Mouse (Mus musculus): ENCODE data around the gene Fgfr2. TPM values are rescaled to one million over a fixed set of nuclear protein-coding genes. Genes with fewer than 3 reads are reported as not detected.

The Fgfr2 gene
- polyA plus RNA-seq, 1 experiment from 2014 or later, result 133 TPM

DNA sequence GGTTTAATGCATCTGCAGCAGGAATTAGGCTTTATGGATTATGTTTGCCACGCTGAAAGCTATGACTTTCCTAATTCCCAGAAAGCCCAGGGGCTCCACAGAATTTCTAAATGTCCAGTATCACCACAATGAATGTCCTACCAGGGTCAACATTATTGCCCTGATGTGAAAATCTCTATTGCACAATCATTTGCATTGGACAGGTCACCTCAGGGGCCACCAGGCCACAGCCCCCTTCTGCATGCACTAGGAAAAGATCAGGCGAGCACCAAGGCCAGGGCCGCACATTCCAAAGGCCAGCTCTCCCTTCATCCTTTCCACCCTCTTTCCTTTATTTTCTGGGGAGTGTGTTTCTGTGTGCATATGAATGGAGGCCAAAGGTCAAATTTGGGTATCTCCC, 2897.9 kb downstream of the Fgfr2 start:
- ATAC-seq (ENCODE audit: low FRiP score, low TSS enrichment), result no peak
- H3K4me1 ChIP-seq (ENCODE audit: control insufficient read depth, insufficient read depth, low read length), result peaks cover 25% of the 10 kb centered on the region
- H3K4me2 ChIP-seq (replicated peaks; ENCODE audit: low read depth, low read length), result no peak overlapping the region
- H3K27ac ChIP-seq (ENCODE audit: low read depth, low read length), result no peak overlapping the region
- H3K36me3 ChIP-seq (ENCODE audit: control insufficient read depth, insufficient read depth, low read length), result peaks cover 23% of the 10 kb centered on the region
- no peak overlapping the region for H3K9ac ChIP-seq (ENCODE audit: low read depth, low read length)
- H3K9me3 ChIP-seq (ENCODE audit: control insufficient read depth, low read length), result no peaks in the 10 kb centered on the region
- no peak overlapping the region for H3K4me3 ChIP-seq (ENCODE audit: low read length)
- WGBS, result 94% methylated on average over 3 of the region's 3 CpGs
- no peaks in the 10 kb centered on the region for H3K27me3 ChIP-seq (ENCODE audit: control insufficient read depth, insufficient read depth, low read length)

DNA sequence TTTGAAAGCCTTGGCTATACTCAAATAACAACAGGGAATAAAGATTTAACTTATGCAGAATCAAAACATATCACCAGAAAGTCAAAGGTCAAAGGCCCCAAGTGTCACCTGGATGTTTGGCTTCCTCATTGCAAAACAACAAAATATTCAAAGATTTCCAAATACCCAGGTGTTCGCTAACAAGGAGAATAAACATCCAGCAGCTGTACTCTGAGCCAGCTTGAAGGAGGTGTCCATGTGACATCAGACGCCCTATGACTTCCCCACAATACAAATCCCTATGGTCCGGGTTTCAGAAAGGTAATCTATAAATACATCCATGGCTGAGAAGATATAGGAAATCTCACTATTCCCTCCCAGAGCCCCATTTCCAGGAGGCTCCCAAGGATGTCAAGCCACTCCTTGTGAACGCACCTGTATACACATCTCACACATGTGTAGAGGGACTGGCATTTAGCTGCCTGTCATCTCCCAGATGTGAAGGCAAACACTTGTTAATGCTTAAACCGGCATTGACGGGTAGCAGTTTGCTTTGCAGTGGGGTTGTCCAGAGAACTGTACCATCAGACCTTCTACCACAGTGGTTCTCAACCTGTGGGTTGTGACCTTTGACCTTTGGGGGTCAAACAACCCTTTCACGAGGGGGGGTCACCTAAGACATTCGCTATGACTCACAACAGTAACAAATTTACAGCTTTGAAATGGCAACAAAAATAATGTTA, 2900.4 kb downstream of the Fgfr2 start:
- peaks cover 25% of the 10 kb centered on the region for H3K4me1 ChIP-seq (ENCODE audit: control insufficient read depth, insufficient read depth, low read length)
- H3K4me2 ChIP-seq (replicated peaks; ENCODE audit: low read depth, low read length), result no peak overlapping the region
- H3K27me3 ChIP-seq (ENCODE audit: control insufficient read depth, insufficient read depth, low read length), result no peaks in the 10 kb centered on the region
- peak; percentile 34; the same call in 1 of the 2 replicates for ATAC-seq (ENCODE audit: low FRiP score, low TSS enrichment)
- no peak overlapping the region for H3K9ac ChIP-seq (ENCODE audit: low read depth, low read length)
- no peak overlapping the region for H3K4me3 ChIP-seq (ENCODE audit: low read length)
- H3K27ac ChIP-seq (ENCODE audit: low read depth, low read length), result no peak overlapping the region
- 56% methylated on average over 8 of the region's 8 CpGs for WGBS
- peaks cover 16% of the 10 kb centered on the region for H3K36me3 ChIP-seq (ENCODE audit: control insufficient read depth, insufficient read depth, low read length)
- H3K9me3 ChIP-seq (ENCODE audit: control insufficient read depth, low read length), result no peaks in the 10 kb centered on the region

DNA sequence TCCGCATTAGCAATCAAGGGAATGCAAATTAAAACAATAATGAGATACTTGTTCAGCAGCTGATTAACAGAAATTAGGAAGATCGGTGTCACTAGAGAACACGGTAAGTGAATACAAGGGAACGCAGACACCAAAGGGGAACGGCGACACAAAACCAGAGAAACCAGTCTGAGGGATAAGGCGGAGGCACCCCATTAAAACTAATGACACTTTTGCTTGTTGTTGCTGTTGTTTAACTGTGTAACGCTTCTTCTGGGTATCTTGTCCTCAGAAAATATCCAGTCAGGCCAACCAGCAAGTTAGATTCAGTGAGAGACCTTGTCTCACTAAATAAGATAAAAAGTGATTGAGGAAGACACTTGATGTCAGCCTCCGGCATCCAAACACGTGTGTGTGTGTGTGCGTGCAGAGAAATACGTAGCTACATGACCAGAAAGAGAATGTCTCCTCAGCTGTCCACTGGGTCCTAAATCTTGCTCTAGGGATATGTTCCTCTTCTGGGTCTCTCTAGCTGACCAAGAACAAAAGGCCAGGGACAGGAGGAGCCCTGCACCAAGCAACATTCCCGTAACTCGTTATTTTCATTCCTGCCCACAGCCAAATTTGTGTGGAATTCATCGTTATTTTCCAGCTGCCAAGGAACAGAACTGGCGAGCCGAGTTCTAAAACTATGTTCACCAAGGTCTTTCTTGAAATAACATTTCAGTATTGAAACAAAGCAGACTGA, 2901.3 kb downstream of the Fgfr2 start:
- 68% methylated on average over 17 of the region's 17 CpGs for WGBS
- H3K27me3 ChIP-seq (ENCODE audit: control insufficient read depth, insufficient read depth, low read length), result no peaks in the 10 kb centered on the region
- H3K9me3 ChIP-seq (ENCODE audit: control insufficient read depth, low read length), result no peaks in the 10 kb centered on the region
- no peak overlapping the region for H3K9ac ChIP-seq (ENCODE audit: low read depth, low read length)
- H3K4me2 ChIP-seq (replicated peaks; ENCODE audit: low read depth, low read length), result no peak overlapping the region
- H3K36me3 ChIP-seq (ENCODE audit: control insufficient read depth, insufficient read depth, low read length), result peaks cover 7% of the 10 kb centered on the region
- ATAC-seq (ENCODE audit: low FRiP score, low TSS enrichment), result no peak
- H3K4me1 ChIP-seq (ENCODE audit: control insufficient read depth, insufficient read depth, low read length), result peaks cover 25% of the 10 kb centered on the region
- no peak overlapping the region for H3K4me3 ChIP-seq (ENCODE audit: low read length)
- no peak overlapping the region for H3K27ac ChIP-seq (ENCODE audit: low read depth, low read length)

DNA sequence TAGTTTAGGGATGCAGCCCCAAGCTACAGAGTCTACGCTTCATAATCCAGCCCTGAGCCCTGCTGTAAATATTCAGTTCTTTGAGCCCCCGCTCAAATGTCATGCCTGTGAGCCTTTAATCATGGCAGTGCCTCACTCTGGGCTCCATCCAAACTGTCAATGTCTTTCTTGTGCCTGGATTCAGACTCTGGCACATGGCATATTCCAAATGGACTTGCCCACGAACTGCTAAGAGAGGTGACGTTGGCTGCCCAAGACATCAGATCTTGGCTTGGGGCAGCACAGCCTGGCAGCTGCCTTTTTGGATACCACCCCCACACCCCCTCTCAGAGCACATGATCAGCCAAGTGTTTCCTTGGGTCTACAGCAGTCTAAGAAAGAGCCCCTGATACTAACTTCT, 2902.5 kb downstream of the Fgfr2 start:
- Histone ChIP-seq H3K4me2 (replicated peaks; ENCODE audit: low read depth, low read length) (no peak overlapping the region), H3K36me3 (ENCODE audit: control insufficient read depth, insufficient read depth, low read length) (no peaks in the 10 kb centered on the region; the same call in 1 of the 2 replicates), H3K27me3 (ENCODE audit: control insufficient read depth, insufficient read depth, low read length) (no peaks in the 10 kb centered on the region), H3K9ac (ENCODE audit: low read depth, low read length) (no peak overlapping the region), H3K27ac (ENCODE audit: low read depth, low read length) (no peak overlapping the region), H3K4me1 (ENCODE audit: control insufficient read depth, insufficient read depth, low read length) (peaks cover 25% of the 10 kb centered on the region), H3K9me3 (ENCODE audit: control insufficient read depth, low read length) (no peaks in the 10 kb centered on the region), H3K4me3 (ENCODE audit: low read length) (no peak overlapping the region)
- 85% methylated on average over 4 of the region's 4 CpGs for WGBS
- no peak for ATAC-seq (ENCODE audit: low FRiP score, low TSS enrichment)

DNA sequence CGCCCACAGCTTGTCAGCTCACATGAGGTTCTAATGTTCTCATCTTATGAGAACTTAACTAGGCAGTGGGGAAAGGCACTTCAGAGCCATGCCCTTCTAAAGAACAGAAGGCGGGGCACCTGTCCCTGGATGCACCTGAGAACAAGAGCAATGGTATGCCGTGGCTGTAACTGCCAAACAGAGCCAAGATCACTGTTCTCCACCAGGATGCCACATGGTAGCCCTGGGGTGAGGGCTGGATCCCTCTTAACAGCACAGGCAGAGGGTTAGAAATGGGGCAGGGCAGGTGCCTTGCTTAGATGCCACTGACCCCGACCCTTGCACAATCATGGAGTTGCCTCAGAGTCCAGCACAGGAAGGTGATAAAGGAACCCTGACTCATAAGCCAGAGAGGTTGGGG, 2903.3 kb downstream of the Fgfr2 start:
- Histone ChIP-seq H3K9me3 (ENCODE audit: control insufficient read depth, low read length) (no peaks in the 10 kb centered on the region), H3K9ac (ENCODE audit: low read depth, low read length) (no peak overlapping the region), H3K27me3 (ENCODE audit: control insufficient read depth, insufficient read depth, low read length) (no peaks in the 10 kb centered on the region), H3K36me3 (ENCODE audit: control insufficient read depth, insufficient read depth, low read length) (peaks cover 5% of the 10 kb centered on the region; the same call in 1 of the 2 replicates), H3K4me1 (ENCODE audit: control insufficient read depth, insufficient read depth, low read length) (peaks cover 29% of the 10 kb centered on the region), H3K27ac (ENCODE audit: low read depth, low read length) (no peak overlapping the region), H3K4me3 (ENCODE audit: low read length) (no peak overlapping the region), H3K4me2 (replicated peaks; ENCODE audit: low read depth, low read length) (no peak overlapping the region)
- WGBS, result 92% methylated on average over 4 of the region's 4 CpGs
- ATAC-seq (ENCODE audit: low FRiP score, low TSS enrichment), result no peak

DNA sequence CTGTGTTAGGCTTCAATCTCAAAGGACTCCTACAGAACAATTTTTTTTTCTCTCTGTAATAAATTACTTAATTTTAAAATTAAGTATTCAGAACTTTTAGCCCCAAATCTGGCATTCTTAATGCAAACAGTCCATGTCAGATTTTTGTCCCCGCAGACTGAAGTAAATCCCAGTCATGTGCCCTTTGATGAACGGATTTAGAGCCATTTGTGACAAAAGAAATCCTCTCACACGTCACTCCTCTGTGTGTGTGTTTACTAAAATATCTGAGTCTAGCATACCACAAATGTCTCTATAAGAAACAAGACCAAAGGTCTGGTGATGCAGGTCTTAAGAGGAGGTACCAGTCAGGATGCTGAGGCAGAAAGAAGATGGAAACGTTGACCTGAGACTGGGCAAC, 2906.9 kb downstream of the Fgfr2 start:
- peaks cover 8% of the 10 kb centered on the region; the same call in 1 of the 2 replicates for H3K36me3 ChIP-seq (ENCODE audit: control insufficient read depth, insufficient read depth, low read length)
- peaks cover 13% of the 10 kb centered on the region; the same call in 1 of the 2 replicates for H3K4me1 ChIP-seq (ENCODE audit: control insufficient read depth, insufficient read depth, low read length)
- 48% methylated on average over 4 of the region's 4 CpGs for WGBS
- H3K4me3 ChIP-seq (ENCODE audit: low read length), result no peak overlapping the region
- no peak for ATAC-seq (ENCODE audit: low FRiP score, low TSS enrichment)
- H3K27me3 ChIP-seq (ENCODE audit: control insufficient read depth, insufficient read depth, low read length), result no peaks in the 10 kb centered on the region
- H3K27ac ChIP-seq (ENCODE audit: low read depth, low read length), result no peak overlapping the region
- H3K9ac ChIP-seq (ENCODE audit: low read depth, low read length), result no peak overlapping the region
- no peaks in the 10 kb centered on the region for H3K9me3 ChIP-seq (ENCODE audit: control insufficient read depth, low read length)
- no peak overlapping the region for H3K4me2 ChIP-seq (replicated peaks; ENCODE audit: low read depth, low read length)

DNA sequence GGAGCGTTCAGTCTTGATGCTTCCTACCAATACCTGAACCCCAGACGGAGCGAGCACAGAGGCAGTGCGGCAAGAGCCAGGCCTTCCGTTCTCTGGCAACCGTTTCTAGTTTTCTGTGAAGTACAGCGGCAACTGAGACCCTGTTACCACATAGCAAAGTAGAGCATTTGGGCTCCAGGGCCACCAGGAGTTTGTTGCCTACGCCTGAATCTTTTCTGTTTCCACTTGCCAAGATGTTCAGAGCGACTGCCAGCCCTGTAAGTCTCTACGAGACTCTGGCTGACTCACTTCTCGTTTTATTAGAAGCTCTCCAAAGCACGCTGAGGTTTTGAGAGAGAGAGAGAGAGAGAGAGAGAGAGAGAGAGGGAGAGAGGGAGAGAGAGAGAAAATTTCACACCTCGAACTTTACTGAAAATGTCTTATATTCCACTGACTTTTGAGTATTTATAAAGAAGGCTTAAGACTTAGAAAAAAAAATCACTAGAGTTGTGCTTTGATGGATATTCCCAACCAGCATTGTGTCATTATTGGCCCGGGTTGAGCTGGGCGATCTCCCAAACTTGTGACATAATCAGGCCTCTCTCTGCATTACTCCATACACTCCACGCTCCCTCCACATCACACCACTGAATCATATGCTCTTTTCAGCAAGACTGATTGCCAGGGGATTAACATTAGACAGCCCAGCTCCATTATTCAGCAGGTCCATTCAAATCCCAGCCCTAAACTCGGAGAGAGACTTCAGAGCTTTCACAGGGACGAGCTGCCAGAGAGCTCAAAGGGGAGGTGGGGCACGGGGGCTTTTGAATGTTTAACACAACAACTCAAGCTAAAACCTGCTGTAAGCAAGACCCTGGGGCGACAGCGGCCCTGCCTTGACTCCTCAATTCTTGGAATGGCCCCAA, 2907.6 kb downstream of the Fgfr2 start:
- H3K4me2 ChIP-seq (replicated peaks; ENCODE audit: low read depth, low read length), result no peak overlapping the region
- no peak overlapping the region for H3K9ac ChIP-seq (ENCODE audit: low read depth, low read length)
- H3K27ac ChIP-seq (ENCODE audit: low read depth, low read length), result no peak overlapping the region; the same call in 1 of the 2 replicates
- no peaks in the 10 kb centered on the region for H3K9me3 ChIP-seq (ENCODE audit: control insufficient read depth, low read length)
- H3K4me1 ChIP-seq (ENCODE audit: control insufficient read depth, insufficient read depth, low read length), result 0 out of 2 replicates have a peak, but pooled peaks cover 8% of the 10 kb centered on the region
- peaks cover 8% of the 10 kb centered on the region; the same call in 1 of the 2 replicates for H3K36me3 ChIP-seq (ENCODE audit: control insufficient read depth, insufficient read depth, low read length)
- peak; percentile 62; the same call in 1 of the 2 replicates for ATAC-seq (ENCODE audit: low FRiP score, low TSS enrichment)
- H3K27me3 ChIP-seq (ENCODE audit: control insufficient read depth, insufficient read depth, low read length), result no peaks in the 10 kb centered on the region
- WGBS, result 56% methylated on average over 21 of the region's 21 CpGs
- no peak overlapping the region for H3K4me3 ChIP-seq (ENCODE audit: low read length)

DNA sequence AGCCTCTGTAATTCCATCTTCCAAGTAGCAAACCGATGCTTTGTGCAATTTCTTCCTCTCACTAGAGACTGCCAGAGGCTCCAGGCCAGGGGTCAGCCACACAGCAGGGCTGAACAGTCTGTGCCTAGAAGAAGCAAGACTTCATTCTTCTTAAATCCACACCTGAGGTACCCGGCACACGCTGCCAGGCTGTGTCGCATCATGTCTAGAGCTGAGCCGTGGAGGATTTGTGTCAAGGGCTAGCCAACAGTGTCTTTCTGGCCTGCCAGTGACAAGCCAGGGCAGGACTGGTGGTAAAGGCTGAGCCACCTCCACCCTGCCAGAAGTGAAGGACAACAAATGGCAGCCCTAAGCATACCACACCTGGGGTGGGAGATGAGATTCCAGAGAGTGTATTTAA, 2910.0 kb downstream of the Fgfr2 start:
- 92% methylated on average over 5 of the region's 5 CpGs for WGBS
- peaks cover 16% of the 10 kb centered on the region for H3K4me1 ChIP-seq (ENCODE audit: control insufficient read depth, insufficient read depth, low read length)
- ATAC-seq (ENCODE audit: low FRiP score, low TSS enrichment), result no peak

More for the DNA sequence above, 2910.0 kb downstream of the Fgfr2 start:
- Histone ChIP-seq H3K36me3 (ENCODE audit: control insufficient read depth, insufficient read depth, low read length) (peaks cover 10% of the 10 kb centered on the region; the same call in 1 of the 2 replicates), H3K9ac (ENCODE audit: low read depth, low read length) (no peak overlapping the region), H3K4me2 (replicated peaks; ENCODE audit: low read depth, low read length) (no peak overlapping the region), H3K27ac (ENCODE audit: low read depth, low read length) (no peak overlapping the region), H3K9me3 (ENCODE audit: control insufficient read depth, low read length) (no peaks in the 10 kb centered on the region), H3K27me3 (ENCODE audit: control insufficient read depth, insufficient read depth, low read length) (no peaks in the 10 kb centered on the region), H3K4me3 (ENCODE audit: low read length) (no peak overlapping the region)

All from kidney, embryonic 14.5 days (tissue).